Mouse (Mus musculus): ENCODE data around the gene Lypd6.

DNA sequence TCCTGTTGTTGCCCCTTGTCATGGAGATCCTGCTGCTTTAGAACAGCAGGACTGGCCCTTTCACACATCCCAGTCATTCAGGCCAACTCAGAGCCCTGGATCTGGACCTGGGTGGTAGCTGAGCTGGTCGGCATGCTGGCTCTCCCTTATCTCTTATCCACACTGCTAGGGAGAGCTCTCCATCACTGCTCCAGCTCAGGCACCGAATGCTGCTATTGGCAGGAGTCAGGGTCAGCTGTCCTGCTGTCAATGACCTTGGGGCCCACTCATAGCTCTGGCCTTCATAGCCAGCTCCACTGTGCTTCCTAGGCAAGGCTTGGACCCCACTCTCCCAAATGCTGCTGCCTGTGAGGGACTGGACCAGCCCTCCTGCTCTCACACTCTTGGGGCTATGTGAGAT, 134.3 kb downstream of the Lypd6 start:
- no peak for TF ChIP-seq EP300 (IDR thresholded peaks at IDR 0.05; ENCODE audit: low read depth)
- TF ChIP-seq CTCF (IDR thresholded peaks at IDR 0.05; ENCODE audit: low read depth): no peak
